Mouse (Mus musculus) liver, postnatal 0 days (tissue): Measurements from ENCODE around the gene Ddx28. TPM values are rescaled to one million over a fixed set of nuclear protein-coding genes. Genes with fewer than 3 reads are reported as not detected.
A peak's percentile ranks its signal among the peaks of the same experiment; 100 is the strongest.

ENCODE experiments used
- ATAC-seq: fragments of 200-750 bp; cut with Nextera tagmentation; 2 replicates; pipeline ENCODE4 v1.8.0; 2017; ENCODE audit warnings: mild to moderate bottlenecking, moderate library complexity
- DNase-seq: peaks from one replicate; pipeline ENCODE4 v3.0.0-alpha.2; 2016
- H3K27ac ChIP-seq: fragments of 300-500 bp; sonication (generic); 2 replicates; pipeline ENCODE4 v1.5.1; 2014; ENCODE audit warnings: antibody characterized with exemption, moderate library complexity, mild to moderate bottlenecking, low read depth
- H3K27me3 ChIP-seq: fragments of 300-500 bp; sonication (generic); 2 replicates; pipeline ENCODE4 v1.6.1; 2014; ENCODE audit warnings: low read length, control low read depth, mixed read lengths; ENCODE audit not compliant: insufficient read depth
- H3K36me3 ChIP-seq: fragments of 300-500 bp; sonication (generic); replicated peaks from 2 replicates; pipeline ENCODE4 v1.6.1; 2014; ENCODE audit warnings: mild to moderate bottlenecking, control low read depth, low read length, moderate library complexity, mixed read lengths; ENCODE audit not compliant: insufficient read depth
- H3K4me1 ChIP-seq: fragments of 300-500 bp; sonication (generic); 2 replicates; pipeline ENCODE4 v1.6.1; 2014; ENCODE audit warnings: antibody characterized with exemption, mild to moderate bottlenecking, control low read depth; ENCODE audit not compliant: insufficient read depth
- H3K4me2 ChIP-seq: fragments of 300-500 bp; sonication (generic); 2 replicates; pipeline ENCODE4 v1.6.1; 2014; ENCODE audit warnings: low read depth, mild to moderate bottlenecking, low read length, moderate library complexity, mixed read lengths
- H3K4me3 ChIP-seq: fragments of 300-500 bp; sonication (generic); 2 replicates; pipeline ENCODE4 v1.5.1; 2014; ENCODE audit warnings: low read depth, low read length
- H3K9ac ChIP-seq: fragments of 300-500 bp; sonication (generic); replicated peaks from 2 replicates; pipeline ENCODE4 v1.6.1; 2014; ENCODE audit warnings: mild to moderate bottlenecking, moderate library complexity
- H3K9me3 ChIP-seq: fragments of 300-500 bp; sonication (generic); 2 replicates; pipeline ENCODE4 v1.6.1; 2016; ENCODE audit warnings: mild to moderate bottlenecking, control low read depth, low read length, mixed read lengths
- CTCF ChIP-seq: sonication (generic); IDR thresholded peaks from 2 replicates; pipeline ENCODE4 v1.5.1; 2016; ENCODE audit warnings: antibody characterized with exemption, low read depth
- EP300 ChIP-seq: IDR thresholded peaks from 2 replicates; pipeline ENCODE4 v1.6.1; 2016; ENCODE audit warnings: antibody characterized with exemption, low read depth, mild to moderate bottlenecking
- WGBS: fragments of 180-500 bp; shearing (Covaris S2); extraction: QIAGEN DNeasy Blood & Tissue Kit; methylation state at CpG from one replicate; pipeline ENCODE4 v1.1.7; 2014; ENCODE audit not compliant: insufficient replicate concordance; 5-methylcytosine and 5-hydroxymethylcytosine counted together
- polyA plus RNA-seq: library from polyadenylated mRNA; unstranded; fragments of >200 nt; fragmentation: Nextera tagmentation; extraction: Ambion mirVana; gene quantifications from 2 replicates; pipeline ENCODE4 v1.2.1, GENCODE M21; 2015

The Ddx28 gene
- polyA plus RNA-seq, 1 experiment from 2014 or later: 14.7 TPM

GRCm38 (mm10) chr8:106054190-106054811 is 42.6 kb upstream of the Ddx28 start:
- Histone ChIP-seq H3K9me3 (no peaks in the 10 kb centered on the region), H3K4me2 (peak overlapping the region; percentile 27), H3K4me3 (no peak overlapping the region), H3K27me3 (no peaks in the 10 kb centered on the region), H3K36me3 (0 out of 2 replicates have a peak, but pooled peaks cover 13% of the 10 kb centered on the region), H3K9ac (peak overlapping the region; percentile 19; the same call in 1 of the 2 replicates), H3K4me1 (peaks cover 30% of the 10 kb centered on the region), H3K27ac (peak overlapping the region; percentile 91)
- peak; percentile 26; the same call in 1 of the 2 replicates for ATAC-seq
- DNase-seq: peak; percentile 74
- 25% methylated on average over 6 of the region's 6 CpGs for WGBS
- TF ChIP-seq CTCF (no peak), EP300 (peak; percentile 60)

- DNase-seq (peak; percentile 47), ATAC-seq (peak; percentile 62)
- peak overlapping the region; percentile 91 for H3K27ac ChIP-seq
- WGBS: 65% methylated on average over 9 of the region's 9 CpGs
- no peaks in the 10 kb centered on the region for H3K9me3 ChIP-seq
- H3K36me3 ChIP-seq: 0 out of 2 replicates have a peak, but pooled peaks cover 13% of the 10 kb centered on the region
- no peak overlapping the region for H3K9ac ChIP-seq
- TF ChIP-seq EP300 (no peak), CTCF (no peak)
- no peak overlapping the region for H3K4me2 ChIP-seq
- peaks cover 31% of the 10 kb centered on the region for H3K4me1 ChIP-seq
- H3K27me3 ChIP-seq: no peaks in the 10 kb centered on the region
- H3K4me3 ChIP-seq: peak overlapping the region; percentile 11; the same call in 1 of the 2 replicates
Observed at GRCm38 (mm10) chr8:106052510-106053089, 40.9 kb upstream of the Ddx28 start.

GRCm38 (mm10) chr8:106051068-106051467 is 39.4 kb upstream of the Ddx28 start:
- Histone ChIP-seq H3K4me1 (peaks cover 37% of the 10 kb centered on the region), H3K4me2 (peak overlapping the region; percentile 52), H3K36me3 (0 out of 2 replicates have a peak, but pooled peaks cover 13% of the 10 kb centered on the region), H3K27ac (0 out of 2 replicates have a peak overlapping the region, but pooled peaks have one; percentile 91), H3K27me3 (no peaks in the 10 kb centered on the region), H3K9me3 (no peaks in the 10 kb centered on the region), H3K9ac (peak overlapping the region; percentile 42; the same call in 1 of the 2 replicates), H3K4me3 (peak overlapping the region; percentile 11; the same call in 1 of the 2 replicates)
- no peak for ATAC-seq
- no peak for DNase-seq
- no peak for TF ChIP-seq CTCF
- 83% methylated on average over 3 of the region's 3 CpGs for WGBS

GRCm38 (mm10) chr8:106049840-106050239 is 38.2 kb upstream of the Ddx28 start:
- DNase-seq (no peak), ATAC-seq (no peak)
- H3K27ac ChIP-seq: no peak overlapping the region
- no peak for TF ChIP-seq CTCF
- no peak for TF ChIP-seq EP300
- 0 out of 2 replicates have a peak, but pooled peaks cover 13% of the 10 kb centered on the region for H3K36me3 ChIP-seq
- no peaks in the 10 kb centered on the region for H3K9me3 ChIP-seq
- H3K27me3 ChIP-seq: no peaks in the 10 kb centered on the region
- H3K4me1 ChIP-seq: peaks cover 31% of the 10 kb centered on the region
- no peak overlapping the region for H3K9ac ChIP-seq
- WGBS: 77% methylated on average over 6 of the region's 6 CpGs
- H3K4me2 ChIP-seq: no peak overlapping the region
- H3K4me3 ChIP-seq: no peak overlapping the region

- Histone ChIP-seq H3K4me1 (peaks cover 14% of the 10 kb centered on the region; the same call in 1 of the 2 replicates), H3K27ac (peak overlapping the region; percentile 19), H3K36me3 (0 out of 2 replicates have a peak, but pooled peaks cover 13% of the 10 kb centered on the region), H3K27me3 (no peaks in the 10 kb centered on the region), H3K9me3 (no peaks in the 10 kb centered on the region), H3K4me2 (no peak overlapping the region), H3K9ac (no peak overlapping the region), H3K4me3 (no peak overlapping the region)
- TF ChIP-seq CTCF: no peak
- TF ChIP-seq EP300: no peak
- peak; percentile 48 for ATAC-seq
- DNase-seq: no peak
- WGBS: 58% methylated on average over 5 of the region's 5 CpGs
Observed at GRCm38 (mm10) chr8:106047854-106048630, 36.4 kb upstream of the Ddx28 start.
